Mouse (Mus musculus) megakaryocyte progenitor cell, adult 5-6 weeks (primary cell): ENCODE data around the gene Slc8a3. TPM values are rescaled to one million over a fixed set of nuclear protein-coding genes. Genes with fewer than 3 reads are reported as not detected.
A peak's percentile ranks its signal among the peaks of the same experiment; 100 is the strongest.

Source experiments
- ATAC-seq: replicated peaks from 2 replicates; pipeline ENCODE4 v1.8.0; 2016; ENCODE audit warnings: mild to moderate bottlenecking, moderate TSS enrichment, inconsistent platforms; ENCODE audit not compliant: poor library complexity
- total RNA-seq, 2 experiments: library from RNA; stranded (forward) in 1 of 2; stranded (reverse) in 1 of 2; fragments of 157-497, 149-512 nt in 1 of 2; fragments of 200-1000 nt in 1 of 2; gene quantifications; 2 replicates each; pipeline versions ENCODE4 v1.2.3 to v1.2.4; 2015 to 2017

Gene Slc8a3
- total RNA-seq, 2 experiments from 2014 or later: not detected

DNA sequence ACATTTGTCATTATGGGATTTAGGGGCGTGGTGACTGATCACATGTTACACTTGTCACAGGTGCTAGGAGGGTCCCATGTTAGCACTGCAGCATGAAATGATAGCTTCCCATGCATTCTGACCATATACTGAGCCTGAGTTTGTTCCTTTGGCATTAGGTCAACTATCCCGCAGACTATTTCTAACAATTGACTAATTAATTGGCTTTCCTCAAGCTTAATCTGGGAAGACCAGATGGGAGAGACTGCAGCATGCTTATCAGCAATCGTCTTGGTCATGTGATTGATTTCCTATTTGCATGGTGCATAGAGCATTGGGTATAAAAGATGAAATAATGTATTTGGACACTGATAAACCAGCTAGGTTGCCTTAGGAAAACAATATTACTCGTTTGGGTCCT is 91.9 kb downstream of the Slc8a3 start:
- no peak for ATAC-seq

DNA sequence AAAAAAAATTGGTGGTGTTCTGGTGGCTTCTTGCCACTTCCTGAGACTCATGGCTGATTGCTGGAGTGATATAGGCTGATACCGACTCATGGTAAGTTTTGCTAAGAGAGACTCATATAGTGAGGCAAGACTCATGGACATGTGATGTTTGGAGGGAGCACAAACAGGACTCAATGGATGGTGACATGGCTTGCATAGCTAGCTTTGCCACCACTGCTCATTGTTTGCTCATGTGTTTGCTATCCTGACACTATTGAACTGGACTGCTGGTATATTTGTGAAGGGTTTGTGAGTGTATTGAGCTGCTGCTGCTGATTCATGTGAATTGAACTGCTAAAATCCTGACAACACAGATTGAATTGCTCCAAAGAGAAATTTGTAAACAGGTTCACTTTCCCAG is 95.8 kb downstream of the Slc8a3 start:
- no peak for ATAC-seq

DNA sequence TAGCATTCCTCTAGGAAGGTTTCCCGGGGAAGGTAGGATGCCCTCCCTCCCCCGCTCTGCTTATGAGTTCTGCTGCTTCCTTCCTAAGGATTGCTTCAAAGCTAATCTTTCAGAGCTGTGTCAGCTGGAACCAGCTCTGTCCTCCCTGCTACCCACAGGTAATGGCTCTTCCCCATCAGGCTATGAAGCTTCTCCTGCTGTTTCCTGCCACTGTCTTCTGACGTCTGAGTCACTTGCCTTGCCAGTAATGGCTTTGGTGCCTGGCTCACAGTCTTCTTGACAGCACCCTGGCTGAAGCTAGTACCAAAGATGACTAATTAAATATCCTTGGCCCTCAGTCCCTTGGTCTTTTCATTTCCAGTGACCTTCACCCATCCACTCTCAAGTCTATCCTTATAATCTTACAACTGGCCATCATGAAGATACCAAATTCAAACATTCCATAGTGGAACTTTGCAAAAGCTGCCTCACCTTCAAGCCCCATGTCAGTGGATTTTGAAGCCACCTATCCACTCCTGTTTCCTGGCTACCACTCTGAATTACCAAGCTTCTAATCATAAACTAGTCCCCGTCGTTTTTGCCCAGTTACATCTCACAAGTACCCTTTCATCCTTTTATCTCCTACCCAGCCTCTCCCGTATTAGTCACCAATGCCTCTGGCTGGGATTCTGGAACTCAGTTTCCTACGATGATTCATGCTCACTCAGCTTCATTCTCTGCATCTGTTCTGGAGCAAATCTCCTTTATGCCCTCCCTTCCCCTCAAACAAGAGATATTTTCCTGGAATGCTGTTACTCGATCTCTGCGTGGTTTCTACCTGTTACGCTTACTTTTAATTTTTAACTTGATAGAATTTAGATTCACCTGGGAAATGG is 97.3 kb downstream of the Slc8a3 start:
- no peak for ATAC-seq

DNA sequence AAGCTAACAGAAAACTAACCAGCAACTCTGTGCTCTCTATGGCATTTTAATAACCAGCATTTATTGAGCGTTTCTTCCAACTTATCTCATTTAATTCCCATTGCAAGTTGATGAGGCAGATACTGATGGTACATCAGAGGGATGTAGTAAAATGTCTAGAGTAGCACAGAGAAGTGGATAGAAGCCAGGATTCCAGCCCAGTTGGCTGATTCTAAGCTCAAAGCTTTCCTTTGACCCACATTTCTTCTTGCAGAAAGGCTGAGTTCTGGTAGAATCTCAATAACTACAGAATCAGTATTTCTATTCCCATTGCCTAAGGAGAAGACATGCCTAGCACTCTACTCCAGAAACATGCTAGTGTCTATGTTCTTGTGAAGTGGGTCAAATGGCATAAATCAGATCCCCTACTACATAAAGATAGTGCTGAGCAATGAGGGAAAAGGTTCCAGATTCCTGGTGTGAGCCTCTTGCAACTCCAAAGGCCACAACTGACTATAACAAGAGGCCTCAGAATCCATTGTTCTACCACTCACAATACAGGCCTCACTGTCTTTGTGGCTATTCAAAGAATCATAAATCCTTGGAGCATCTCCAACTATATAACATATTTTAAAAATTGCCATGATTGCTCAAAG is 99.1 kb downstream of the Slc8a3 start:
- ATAC-seq: no peak

DNA sequence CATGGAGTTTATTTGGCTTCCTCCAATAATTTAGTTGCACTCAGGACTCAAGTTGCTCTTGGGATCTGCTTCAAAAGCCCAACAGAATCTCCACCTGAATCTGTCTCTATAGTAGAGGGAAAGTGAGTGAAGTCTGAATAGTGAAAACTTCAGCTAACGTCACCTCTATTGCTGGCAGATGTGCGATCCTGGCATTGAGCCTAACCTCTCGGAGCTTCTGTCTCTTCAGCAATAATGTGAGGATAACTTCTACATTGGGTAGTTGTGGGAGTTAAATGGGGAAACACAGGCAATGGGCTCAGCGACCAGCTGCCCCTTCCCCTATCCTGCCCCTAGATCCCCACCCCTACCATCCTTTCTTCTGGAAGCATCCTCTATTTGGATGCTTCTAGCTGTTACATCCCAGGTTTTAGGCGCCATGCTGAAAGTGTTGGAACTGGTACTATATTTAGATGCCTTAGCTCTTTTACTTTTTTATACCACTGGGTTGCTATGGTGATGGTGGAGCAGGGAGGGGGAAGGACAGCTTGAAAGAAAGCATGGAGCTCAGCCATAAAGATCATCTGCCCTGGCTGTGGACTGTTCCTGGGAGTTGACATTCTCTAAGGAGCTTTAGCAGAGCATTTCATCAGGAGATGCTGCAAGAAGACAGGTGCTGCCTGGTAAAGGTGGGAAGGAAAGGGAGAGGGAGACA is 105.1 kb downstream of the Slc8a3 start:
- no peak for ATAC-seq

DNA sequence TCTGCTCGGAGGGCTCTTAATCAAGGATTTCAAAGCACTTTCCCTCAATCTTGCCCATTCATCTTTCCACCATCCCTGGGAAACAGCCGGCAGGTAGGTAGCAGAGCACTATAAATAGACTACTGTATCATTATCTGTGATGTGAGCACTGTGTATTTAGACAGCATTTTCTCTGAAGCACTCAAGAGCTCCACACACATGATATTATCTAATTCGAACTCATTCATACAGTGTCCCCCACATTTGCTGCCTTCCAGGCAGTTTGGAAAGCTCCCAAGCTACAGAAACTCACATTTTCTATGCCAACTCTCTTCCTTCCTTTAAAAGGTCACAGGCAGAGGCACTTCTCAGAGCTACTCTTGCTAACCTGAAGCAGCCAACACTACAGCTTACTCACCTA is 106.4 kb downstream of the Slc8a3 start:
- no peak for ATAC-seq

DNA sequence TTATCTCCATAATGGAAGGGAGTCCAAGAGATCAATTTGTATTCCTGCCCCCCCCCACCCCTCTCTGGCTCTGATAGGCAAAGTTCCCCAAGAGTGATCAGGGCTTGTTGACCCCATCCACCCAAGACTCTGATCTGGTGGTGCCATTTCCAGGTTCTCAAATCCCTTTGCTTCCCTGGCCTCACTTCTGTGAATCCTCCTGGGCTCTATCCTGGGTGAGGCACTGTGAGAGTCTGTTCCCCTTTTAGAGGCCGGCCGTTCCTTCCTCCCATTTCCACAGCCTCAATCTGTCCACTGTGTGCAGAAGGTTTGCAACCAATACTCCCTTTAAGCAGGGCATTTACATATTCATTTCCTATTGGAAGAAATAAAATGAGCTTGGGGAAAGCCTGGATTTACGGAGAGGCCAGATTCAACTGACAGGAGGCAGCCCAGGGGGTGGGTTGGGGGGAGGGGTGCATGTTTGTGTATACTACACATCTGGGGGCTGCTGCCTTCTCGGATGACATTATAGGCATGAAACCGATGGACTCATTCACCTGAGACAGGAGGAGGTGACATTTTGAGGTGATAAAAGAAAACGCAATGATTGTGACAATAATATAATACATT is 106.9 kb downstream of the Slc8a3 start:
- no peak for ATAC-seq

DNA sequence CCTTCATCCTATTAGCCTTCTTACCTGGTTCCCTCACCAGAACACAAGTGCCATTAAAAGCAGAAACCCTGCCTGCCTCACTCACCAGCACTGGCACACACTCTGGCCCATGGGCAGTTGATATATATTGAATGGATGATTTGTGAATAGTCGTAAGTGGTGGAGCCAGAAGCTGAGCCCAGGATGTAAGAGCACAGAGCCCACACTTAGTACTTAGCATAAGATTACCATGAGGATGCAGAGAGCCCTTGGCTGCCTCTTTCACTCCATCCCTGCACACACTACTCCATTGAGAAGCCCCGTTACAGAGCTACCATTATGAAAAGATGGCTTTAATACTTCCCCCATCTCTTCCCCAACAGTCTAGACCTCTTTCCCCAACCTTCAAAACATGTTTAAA is 108.1 kb downstream of the Slc8a3 start:
- no peak for ATAC-seq

DNA sequence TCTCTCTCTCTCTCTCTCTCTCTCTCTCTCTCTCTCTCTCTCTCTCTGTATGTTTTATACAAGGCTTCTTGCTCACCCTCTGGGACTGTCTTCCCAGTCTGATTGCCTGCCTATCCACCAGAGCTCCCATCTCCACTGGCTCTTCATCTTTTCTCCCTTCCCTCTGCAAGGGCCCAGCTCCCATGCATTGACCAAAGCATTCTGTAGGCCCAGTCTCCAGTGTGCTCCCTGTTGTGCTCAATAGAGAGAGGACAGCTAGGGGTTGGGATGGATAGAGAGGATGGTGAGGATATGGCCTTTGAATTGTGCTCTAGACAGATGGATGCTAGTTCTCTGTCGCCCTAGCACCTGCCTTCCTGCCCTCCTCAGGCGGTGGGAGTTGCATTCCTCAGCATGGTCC is 109.7 kb downstream of the Slc8a3 start:
- no peak for ATAC-seq

DNA sequence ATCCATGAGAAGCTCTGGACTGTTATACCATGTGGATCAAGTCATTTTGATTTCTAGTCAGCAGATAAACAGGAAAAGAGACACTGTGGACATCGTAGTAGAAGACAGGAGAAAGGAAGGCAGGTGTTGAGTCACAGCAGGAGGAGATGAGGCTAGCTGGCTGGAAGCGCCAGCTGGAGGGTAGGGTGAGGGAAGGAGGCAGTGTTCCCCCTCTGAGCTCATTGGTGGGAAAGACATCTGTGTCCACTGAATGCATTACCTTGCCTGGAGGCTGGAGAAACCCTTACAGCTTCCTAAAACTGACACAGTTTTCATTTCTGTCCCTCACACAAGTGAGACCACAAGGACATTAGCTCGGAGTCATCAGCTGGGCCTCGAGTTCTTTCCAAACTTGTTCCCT is 113.6 kb downstream of the Slc8a3 start:
- no peak for ATAC-seq

DNA sequence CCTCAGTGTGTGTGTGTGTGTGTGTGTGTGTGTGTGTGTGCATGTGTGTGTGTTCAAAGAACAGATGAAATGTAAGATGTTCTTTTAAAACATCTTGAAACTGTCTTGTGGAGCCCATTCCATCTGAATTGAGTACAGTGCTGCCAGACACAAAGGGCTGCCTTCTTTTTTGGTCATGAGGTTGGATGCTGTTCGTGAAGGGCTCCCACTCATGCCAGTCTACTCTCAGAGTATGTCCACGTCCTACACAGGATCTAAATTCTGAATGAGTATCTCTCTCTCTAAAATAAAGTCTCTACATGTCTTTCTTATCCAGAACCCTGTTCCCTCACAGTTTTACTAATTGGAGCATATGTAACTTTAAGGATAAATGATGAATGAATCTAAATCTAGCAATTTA is 124.4 kb downstream of the Slc8a3 start:
- no peak for ATAC-seq

DNA sequence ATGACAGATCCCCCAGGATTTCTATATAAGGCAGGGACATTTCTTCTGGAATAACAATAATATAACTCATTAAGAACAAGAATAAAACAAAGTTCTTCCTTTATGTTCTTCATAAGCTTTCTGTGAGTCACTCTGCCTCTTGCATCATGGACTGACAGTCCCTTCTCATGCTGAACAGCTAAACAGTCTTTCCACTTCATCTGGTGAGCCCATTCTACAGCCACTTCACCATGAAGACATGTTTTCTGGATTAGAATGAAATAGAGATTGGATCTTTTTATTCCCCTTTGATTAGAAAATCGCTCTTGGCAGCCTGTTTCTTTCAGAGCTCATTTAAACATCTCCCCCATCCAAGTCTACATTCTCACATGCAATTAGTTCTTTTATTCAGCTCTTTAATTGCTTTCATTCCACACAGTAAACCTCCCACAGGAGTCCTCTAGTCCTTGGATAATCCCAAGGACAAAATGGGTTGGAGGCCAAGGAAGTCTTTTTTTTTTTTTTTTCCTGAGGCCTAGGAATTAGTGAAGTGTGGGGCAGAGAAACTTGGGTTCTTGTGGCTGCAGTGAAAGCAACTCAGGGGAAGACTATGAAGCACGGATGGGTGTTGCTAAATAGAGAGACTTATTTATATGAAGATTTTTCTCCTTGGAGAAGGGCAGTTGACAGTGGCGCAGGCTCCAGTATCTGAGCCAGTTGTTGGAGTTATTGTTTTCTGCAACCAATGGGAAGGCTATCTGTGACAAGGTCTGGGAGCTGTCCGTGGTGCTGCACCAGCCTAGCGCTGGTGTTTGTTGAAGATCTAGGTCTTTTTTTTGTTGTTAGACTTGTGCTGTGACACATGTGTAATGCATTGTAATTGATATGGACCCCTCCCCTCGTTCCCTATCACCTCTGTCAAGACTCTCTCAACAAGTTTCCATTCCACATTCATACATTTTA is 127.1 kb downstream of the Slc8a3 start:
- ATAC-seq: peak; percentile 63; the same call in 1 of the 2 replicates

DNA sequence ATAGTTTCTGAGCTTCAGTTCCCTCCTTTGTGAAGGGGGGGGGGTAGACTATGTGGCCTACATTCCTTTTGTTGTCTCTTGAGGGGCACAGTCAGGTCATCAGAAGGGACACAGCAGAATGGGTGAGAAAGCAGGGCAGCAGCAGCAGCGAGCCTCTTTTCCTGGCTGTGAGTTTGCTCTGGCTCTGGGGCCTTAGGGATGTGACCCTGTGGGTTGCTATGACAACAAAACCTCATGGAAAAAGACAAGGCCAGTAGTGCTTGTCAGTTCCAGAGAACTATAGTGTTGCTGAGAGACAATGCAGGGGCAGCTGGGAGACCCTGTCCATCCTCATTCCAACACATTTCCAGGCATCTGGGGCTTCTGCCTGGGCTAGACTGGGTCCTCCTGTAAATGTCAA is 129.8 kb downstream of the Slc8a3 start:
- ATAC-seq: no peak

DNA sequence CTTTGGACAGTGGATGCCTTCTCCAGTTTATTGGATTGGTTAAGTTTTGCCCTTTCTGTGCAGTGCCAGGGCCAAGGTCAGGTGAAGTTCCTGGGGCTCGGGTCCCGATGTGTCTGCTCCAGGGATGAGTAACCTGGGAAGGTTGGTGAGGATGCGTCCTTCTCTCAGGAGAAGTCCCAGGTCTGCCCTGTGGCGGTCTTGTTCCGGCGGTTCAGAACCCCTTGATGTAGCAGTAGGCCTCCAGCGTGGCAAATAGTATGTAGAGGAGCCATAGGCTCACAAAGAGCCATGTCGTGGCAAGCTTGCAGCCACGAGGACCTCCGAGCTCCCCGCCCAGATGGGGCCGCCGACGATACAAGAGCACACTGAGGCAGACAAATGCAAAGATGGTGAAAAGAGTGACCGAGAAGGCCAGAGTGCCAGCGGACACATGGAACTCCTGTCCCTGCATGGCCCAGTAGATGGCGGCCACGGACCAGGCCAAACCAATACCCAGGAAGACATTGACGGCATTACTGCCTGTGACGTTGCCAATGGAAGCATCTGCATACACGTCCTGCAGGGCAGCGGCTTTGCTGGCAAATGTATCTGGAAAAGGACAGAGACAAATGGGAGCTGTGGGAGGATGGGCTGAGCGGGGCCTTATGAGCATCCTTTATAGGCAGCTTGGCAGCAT is 133.6 kb downstream of the Slc8a3 start:
- ATAC-seq: peak; percentile 55; the same call in 1 of the 2 replicates

DNA sequence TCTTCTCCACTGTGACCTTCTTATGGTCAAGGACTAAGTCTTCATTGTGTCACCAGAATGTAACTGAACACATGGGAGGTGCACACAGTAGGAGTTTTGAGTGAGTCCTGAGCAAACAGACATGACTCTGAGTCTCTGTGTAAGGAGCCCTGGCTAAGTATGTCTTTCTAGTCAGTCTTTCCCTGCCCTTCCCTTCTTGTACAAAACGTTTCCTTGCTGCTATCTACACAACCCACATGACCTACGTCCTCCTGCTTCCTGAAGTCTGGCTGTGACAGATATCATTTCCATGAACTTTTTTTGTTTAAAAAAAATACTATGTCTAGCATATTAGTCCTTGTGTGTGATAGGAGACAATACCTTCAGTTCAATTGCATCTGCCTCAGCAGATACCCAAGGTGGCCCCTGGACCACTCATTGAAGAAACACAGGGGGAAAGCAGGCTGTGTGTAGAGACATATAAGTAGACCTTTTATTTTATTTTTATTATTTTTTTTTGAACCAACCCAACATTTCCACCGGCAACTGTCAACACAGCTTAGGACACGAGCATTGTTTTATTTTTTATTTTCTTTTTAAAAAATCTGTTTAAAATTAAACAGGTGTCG is 135.4 kb downstream of the Slc8a3 start:
- no peak for ATAC-seq

DNA sequence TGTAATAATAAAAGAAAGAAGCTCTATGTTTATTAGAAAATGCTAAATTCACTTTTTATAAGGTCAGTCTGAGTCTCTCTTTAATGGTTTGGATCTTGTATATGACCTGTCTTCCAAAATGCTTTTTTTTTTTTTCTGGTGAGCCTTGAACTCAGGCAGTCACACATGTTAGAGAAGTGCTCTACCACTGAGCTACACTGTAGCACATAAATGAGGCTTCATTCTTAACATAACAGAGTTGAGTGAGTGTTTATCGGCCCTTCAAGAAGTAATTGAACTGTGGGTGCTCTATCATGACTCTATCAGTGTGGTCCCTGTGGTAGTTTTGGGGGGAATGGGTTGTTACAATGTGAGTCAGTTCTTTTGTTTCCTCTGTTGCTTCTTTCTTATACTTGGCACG is 139.0 kb downstream of the Slc8a3 start:
- ATAC-seq: no peak

DNA sequence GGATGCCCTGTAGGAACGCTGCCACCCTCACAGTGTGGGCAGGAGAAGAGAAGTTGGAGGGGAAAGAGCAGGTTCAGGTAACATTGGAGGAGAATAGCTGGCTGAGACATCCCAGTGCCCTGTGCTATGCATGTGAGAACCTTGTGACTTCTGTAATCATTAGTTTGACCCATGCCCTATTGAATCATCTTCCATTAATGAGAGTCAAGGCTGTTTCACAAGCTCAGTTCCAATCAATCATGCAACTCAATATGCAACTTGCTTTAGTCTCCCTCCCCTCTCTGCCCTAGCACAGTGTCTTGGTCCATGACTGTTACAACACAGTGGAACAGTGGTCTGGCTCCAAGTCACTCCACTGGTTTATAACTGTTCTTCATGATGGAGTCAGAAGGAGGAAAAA is 143.3 kb downstream of the Slc8a3 start:
- ATAC-seq: no peak

DNA sequence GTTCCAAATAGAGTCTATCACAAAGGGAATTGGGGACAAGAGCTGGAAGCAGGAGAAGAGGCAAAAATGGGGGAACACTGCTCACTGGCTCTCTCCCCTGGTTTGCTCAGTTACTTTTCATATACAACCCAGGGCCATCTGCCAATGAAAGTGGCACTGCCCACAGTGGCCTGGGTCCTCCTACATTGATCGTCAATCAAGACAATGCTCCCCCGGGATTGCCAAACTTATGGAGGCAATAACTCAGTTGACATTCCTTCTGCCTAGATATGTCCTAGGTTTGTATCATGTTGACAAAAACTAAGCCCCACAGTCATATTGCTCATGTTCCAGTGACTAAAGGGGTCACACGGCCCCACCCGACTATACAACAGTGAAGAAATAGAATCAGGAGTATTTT is 144.0 kb downstream of the Slc8a3 start:
- ATAC-seq: no peak

DNA sequence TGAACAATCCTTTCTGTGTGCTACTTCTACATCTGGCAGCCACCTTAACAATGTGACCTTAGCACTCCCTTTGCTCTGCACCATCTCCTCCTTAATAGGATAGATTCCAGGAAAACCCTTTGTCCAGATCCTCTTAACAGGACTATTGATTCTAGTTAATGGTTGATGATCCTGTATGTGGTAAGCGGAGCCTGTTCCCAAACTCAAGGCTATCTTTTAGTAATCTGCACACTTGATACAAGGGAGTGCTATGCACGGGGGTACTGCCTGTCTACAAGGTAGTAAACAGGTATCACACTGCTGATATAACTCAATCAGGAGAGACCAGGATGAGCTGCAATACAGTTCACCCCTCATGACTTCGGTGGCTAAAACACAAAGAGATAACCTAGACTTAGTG is 144.6 kb downstream of the Slc8a3 start:
- no peak for ATAC-seq
